Mouse (Mus musculus): ENCODE results near the gene Wipf3. TPM values are rescaled to one million over a fixed set of nuclear protein-coding genes. Genes with fewer than 3 reads are reported as not detected.

The Wipf3 gene
- polyA plus RNA-seq, 1 experiment from 2014 or later, result 4.8 TPM

- Histone ChIP-seq H3K36me3 (ENCODE audit: control insufficient read depth, insufficient read depth, low read length) (peaks cover 11% of the 10 kb centered on the region), H3K4me2 (ENCODE audit: low read length) (no peak overlapping the region), H3K9ac (replicated peaks; ENCODE audit: low read length) (no peak overlapping the region), H3K4me1 (ENCODE audit: control insufficient read depth, insufficient read depth, low read length) (peaks cover 26% of the 10 kb centered on the region), H3K4me3 (replicated peaks; ENCODE audit: low read depth, low read length) (no peak overlapping the region), H3K27me3 (ENCODE audit: control insufficient read depth, insufficient read depth, low read length) (no peaks in the 10 kb centered on the region), H3K27ac (replicated peaks; ENCODE audit: low read depth, low read length) (0 out of 2 replicates have a peak overlapping the region, but pooled peaks have one; percentile 15), H3K9me3 (ENCODE audit: control insufficient read depth, low read length) (no peaks in the 10 kb centered on the region)
- 74% methylated on average over 7 of the region's 7 CpGs for WGBS
- ATAC-seq (ENCODE audit: low FRiP score, low TSS enrichment), result no peak
- no peak for DNase-seq
Measured at GRCm38 (mm10) chr6:54539396-54539795, 110.0 kb downstream of the Wipf3 start.

- 33% methylated on average over 9 of the region's 9 CpGs for WGBS
- H3K4me1 ChIP-seq (ENCODE audit: control insufficient read depth, insufficient read depth, low read length), result peaks cover 26% of the 10 kb centered on the region
- no peaks in the 10 kb centered on the region for H3K9me3 ChIP-seq (ENCODE audit: control insufficient read depth, low read length)
- no peaks in the 10 kb centered on the region for H3K27me3 ChIP-seq (ENCODE audit: control insufficient read depth, insufficient read depth, low read length)
- H3K9ac ChIP-seq (replicated peaks; ENCODE audit: low read length), result no peak overlapping the region
- H3K27ac ChIP-seq (replicated peaks; ENCODE audit: low read depth, low read length), result peak overlapping the region; percentile 1; the same call in 1 of the 2 replicates
- 0 out of 2 replicates have a peak, but pooled peaks have one; percentile 29 for ATAC-seq (ENCODE audit: low FRiP score, low TSS enrichment)
- peak; percentile 56 for DNase-seq
- no peak overlapping the region for H3K4me2 ChIP-seq (ENCODE audit: low read length)
- H3K4me3 ChIP-seq (replicated peaks; ENCODE audit: low read depth, low read length), result no peak overlapping the region
- H3K36me3 ChIP-seq (ENCODE audit: control insufficient read depth, insufficient read depth, low read length), result peaks cover 13% of the 10 kb centered on the region
Measured at GRCm38 (mm10) chr6:54540252-54540887, 111.0 kb downstream of the Wipf3 start.

- Histone ChIP-seq H3K4me2 (ENCODE audit: low read length) (no peak overlapping the region), H3K9me3 (ENCODE audit: control insufficient read depth, low read length) (no peaks in the 10 kb centered on the region), H3K9ac (replicated peaks; ENCODE audit: low read length) (no peak overlapping the region), H3K27me3 (ENCODE audit: control insufficient read depth, insufficient read depth, low read length) (no peaks in the 10 kb centered on the region), H3K36me3 (ENCODE audit: control insufficient read depth, insufficient read depth, low read length) (peaks cover 14% of the 10 kb centered on the region), H3K27ac (replicated peaks; ENCODE audit: low read depth, low read length) (no peak overlapping the region), H3K4me1 (ENCODE audit: control insufficient read depth, insufficient read depth, low read length) (peaks cover 23% of the 10 kb centered on the region), H3K4me3 (replicated peaks; ENCODE audit: low read depth, low read length) (no peak overlapping the region)
- DNase-seq, result no peak
- WGBS, result 74% methylated on average over 7 of the region's 7 CpGs
- no peak for ATAC-seq (ENCODE audit: low FRiP score, low TSS enrichment)
Measured at GRCm38 (mm10) chr6:54542836-54543235, 113.4 kb downstream of the Wipf3 start.

- H3K9me3 ChIP-seq (ENCODE audit: control insufficient read depth, low read length), result no peaks in the 10 kb centered on the region
- DNase-seq, result no peak
- no peak overlapping the region for H3K4me2 ChIP-seq (ENCODE audit: low read length)
- H3K4me1 ChIP-seq (ENCODE audit: control insufficient read depth, insufficient read depth, low read length), result peaks cover 28% of the 10 kb centered on the region
- H3K27ac ChIP-seq (replicated peaks; ENCODE audit: low read depth, low read length), result no peak overlapping the region
- H3K4me3 ChIP-seq (replicated peaks; ENCODE audit: low read depth, low read length), result no peak overlapping the region
- peaks cover 14% of the 10 kb centered on the region for H3K36me3 ChIP-seq (ENCODE audit: control insufficient read depth, insufficient read depth, low read length)
- no peak for ATAC-seq (ENCODE audit: low FRiP score, low TSS enrichment)
- no peak overlapping the region for H3K9ac ChIP-seq (replicated peaks; ENCODE audit: low read length)
- H3K27me3 ChIP-seq (ENCODE audit: control insufficient read depth, insufficient read depth, low read length), result no peaks in the 10 kb centered on the region
- WGBS, result 87% methylated on average over 2 of the region's 2 CpGs
Measured at GRCm38 (mm10) chr6:54543646-54544045, 114.2 kb downstream of the Wipf3 start.

GRCm38 (mm10) chr6:54548314-54549019 lies 119.1 kb downstream of the Wipf3 start:
- Histone ChIP-seq H3K27ac (replicated peaks; ENCODE audit: low read depth, low read length) (peak overlapping the region; percentile 49; the same call in 1 of the 2 replicates), H3K27me3 (ENCODE audit: control insufficient read depth, insufficient read depth, low read length) (no peaks in the 10 kb centered on the region), H3K4me2 (ENCODE audit: low read length) (no peak overlapping the region), H3K9ac (replicated peaks; ENCODE audit: low read length) (no peak overlapping the region), H3K4me3 (replicated peaks; ENCODE audit: low read depth, low read length) (no peak overlapping the region), H3K36me3 (ENCODE audit: control insufficient read depth, insufficient read depth, low read length) (peaks cover 11% of the 10 kb centered on the region), H3K9me3 (ENCODE audit: control insufficient read depth, low read length) (no peaks in the 10 kb centered on the region), H3K4me1 (ENCODE audit: control insufficient read depth, insufficient read depth, low read length) (peaks cover 35% of the 10 kb centered on the region)
- ATAC-seq (ENCODE audit: low FRiP score, low TSS enrichment), result peak; percentile 12; the same call in 1 of the 2 replicates
- 62% methylated on average over 13 of the region's 13 CpGs for WGBS
- DNase-seq, result peak; percentile 53

DNA sequence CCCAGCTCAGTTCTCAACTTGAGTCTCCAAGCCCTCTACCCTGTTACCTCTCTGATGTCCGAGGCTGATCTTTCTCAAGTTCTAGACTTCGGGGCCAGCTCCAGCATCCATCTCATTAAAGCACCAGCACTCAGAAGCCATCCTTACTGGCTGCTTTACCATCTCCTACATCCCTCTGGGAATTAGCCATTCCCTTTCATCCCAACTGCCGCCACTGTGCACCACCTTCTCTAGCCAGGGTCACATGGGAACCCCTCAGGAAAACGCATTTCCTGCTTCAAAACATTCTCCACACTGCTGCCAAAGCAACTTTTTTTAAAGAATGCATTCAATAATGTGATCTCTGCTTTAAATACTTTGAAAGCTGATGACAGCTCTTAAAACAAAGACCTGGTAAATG lies 119.9 kb downstream of the Wipf3 start:
- H3K27ac ChIP-seq (replicated peaks; ENCODE audit: low read depth, low read length), result peak overlapping the region; percentile 49; the same call in 1 of the 2 replicates
- H3K4me2 ChIP-seq (ENCODE audit: low read length), result no peak overlapping the region
- H3K27me3 ChIP-seq (ENCODE audit: control insufficient read depth, insufficient read depth, low read length), result no peaks in the 10 kb centered on the region
- 66% methylated on average over 4 of the region's 4 CpGs for WGBS
- peaks cover 7% of the 10 kb centered on the region; the same call in 1 of the 2 replicates for H3K36me3 ChIP-seq (ENCODE audit: control insufficient read depth, insufficient read depth, low read length)
- DNase-seq (no peak), ATAC-seq (ENCODE audit: low FRiP score, low TSS enrichment) (no peak)
- no peak overlapping the region for H3K4me3 ChIP-seq (replicated peaks; ENCODE audit: low read depth, low read length)
- no peak overlapping the region for H3K9ac ChIP-seq (replicated peaks; ENCODE audit: low read length)
- H3K9me3 ChIP-seq (ENCODE audit: control insufficient read depth, low read length), result no peaks in the 10 kb centered on the region
- peaks cover 43% of the 10 kb centered on the region for H3K4me1 ChIP-seq (ENCODE audit: control insufficient read depth, insufficient read depth, low read length)

GRCm38 (mm10) chr6:54550801-54551323 lies 121.5 kb downstream of the Wipf3 start:
- DNase-seq, result no peak
- Histone ChIP-seq H3K4me1 (ENCODE audit: control insufficient read depth, insufficient read depth, low read length) (peaks cover 59% of the 10 kb centered on the region), H3K27me3 (ENCODE audit: control insufficient read depth, insufficient read depth, low read length) (no peaks in the 10 kb centered on the region), H3K36me3 (ENCODE audit: control insufficient read depth, insufficient read depth, low read length) (peaks cover 4% of the 10 kb centered on the region; the same call in 1 of the 2 replicates), H3K9ac (replicated peaks; ENCODE audit: low read length) (no peak overlapping the region), H3K4me3 (replicated peaks; ENCODE audit: low read depth, low read length) (no peak overlapping the region), H3K9me3 (ENCODE audit: control insufficient read depth, low read length) (no peaks in the 10 kb centered on the region), H3K4me2 (ENCODE audit: low read length) (no peak overlapping the region), H3K27ac (replicated peaks; ENCODE audit: low read depth, low read length) (no peak overlapping the region)
- no peak for ATAC-seq (ENCODE audit: low FRiP score, low TSS enrichment)
- WGBS, result 46% methylated on average over 7 of the region's 7 CpGs

DNA sequence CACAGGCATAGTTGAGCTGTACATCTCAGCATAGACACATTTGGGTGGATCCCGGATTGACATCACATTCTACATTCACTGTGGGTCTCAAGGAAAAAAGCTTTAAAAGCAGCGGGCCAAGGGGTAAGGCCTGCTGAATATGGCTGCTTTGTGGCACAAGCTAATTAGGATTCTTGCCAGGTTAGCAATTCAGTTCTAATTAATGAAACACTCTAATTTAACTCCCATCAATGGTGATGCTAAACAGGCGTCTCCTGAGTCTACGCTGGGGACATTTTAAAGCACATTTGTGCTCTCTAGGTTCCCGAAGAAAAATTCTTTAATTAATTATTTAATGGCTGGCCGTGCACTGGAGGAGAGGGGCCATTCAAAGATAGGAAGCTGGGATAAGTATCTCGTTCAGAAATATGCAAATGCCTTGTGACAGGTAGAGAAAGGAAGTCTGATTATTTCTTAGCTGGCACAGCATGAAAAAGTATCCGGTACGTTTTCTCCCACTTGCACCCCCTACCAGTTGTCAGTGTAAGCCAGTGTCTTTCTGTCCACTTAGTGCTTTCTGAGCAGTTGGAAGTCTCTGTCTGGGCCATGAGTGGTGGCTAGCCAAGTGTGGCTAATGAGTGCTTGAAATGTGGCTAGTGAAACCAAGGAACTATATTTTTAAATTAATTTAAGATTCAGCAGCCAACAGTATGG lies 123.5 kb downstream of the Wipf3 start:
- ATAC-seq (ENCODE audit: low FRiP score, low TSS enrichment) (peak; percentile 75), DNase-seq (peak; percentile 74)
- Histone ChIP-seq H3K4me1 (ENCODE audit: control insufficient read depth, insufficient read depth, low read length) (peaks cover 60% of the 10 kb centered on the region), H3K4me3 (replicated peaks; ENCODE audit: low read depth, low read length) (no peak overlapping the region), H3K9ac (replicated peaks; ENCODE audit: low read length) (no peak overlapping the region), H3K9me3 (ENCODE audit: control insufficient read depth, low read length) (no peaks in the 10 kb centered on the region), H3K27ac (replicated peaks; ENCODE audit: low read depth, low read length) (peak overlapping the region; percentile 49), H3K27me3 (ENCODE audit: control insufficient read depth, insufficient read depth, low read length) (no peaks in the 10 kb centered on the region), H3K4me2 (ENCODE audit: low read length) (peak overlapping the region; percentile 16; the same call in 1 of the 2 replicates), H3K36me3 (ENCODE audit: control insufficient read depth, insufficient read depth, low read length) (no peaks in the 10 kb centered on the region)
- 13% methylated on average over 9 of the region's 9 CpGs for WGBS

Measured in midbrain, embryonic 14.5 days (tissue).